Comparison of ENCODE assay signal across 7 mouse cellular contexts in genomic region chr6:38298761-38299401, GRCm38 (mm10). TPM values are rescaled to one million over a fixed set of nuclear protein-coding genes. Genes with fewer than 3 reads are reported as not detected.
DNase-seq lines count a peak whose midpoint lies in the region; ATAC-seq lines count a peak whose summit lies in the region.

Gene Zc3hav1l (minus strand): TSS chr6:38299259.

- peaks cover 22% of the 10 kb centered on the region for H3K36me3 ChIP-seq in intestine, embryonic 15.5 days
- H3K36me3 ChIP-seq in midbrain, embryonic 11.5 days (ENCODE audit: control insufficient read depth, insufficient read depth, low read length), result peaks cover 9% of the 10 kb centered on the region; the same call in 1 of the 2 replicates

- peak within 1 kb of the TSS; percentile 98 for H3K27ac ChIP-seq in intestine, embryonic 15.5 days
- peak within 1 kb of the TSS; percentile 89 for H3K27ac ChIP-seq in midbrain, embryonic 11.5 days (ENCODE audit: low read depth, low read length)

- peak within 1 kb of the TSS; percentile 77 for H3K4me2 ChIP-seq in intestine, embryonic 15.5 days (replicated peaks)
- H3K4me2 ChIP-seq in midbrain, embryonic 11.5 days, result peak within 1 kb of the TSS; percentile 68

- under 1% methylated on average over 70 of the region's 70 CpGs for WGBS in intestine, embryonic 15.5 days
- WGBS in midbrain, embryonic 11.5 days, result under 1% methylated on average over 63 of the region's 70 CpGs

- H3K4me1 ChIP-seq in intestine, embryonic 15.5 days (replicated peaks), result peaks cover 7% of the 10 kb centered on the region
- H3K4me1 ChIP-seq in midbrain, embryonic 11.5 days (ENCODE audit: control insufficient read depth, insufficient read depth, low read length), result 0 out of 2 replicates have a peak, but pooled peaks cover 3% of the 10 kb centered on the region

- H3K4me3 ChIP-seq in intestine, embryonic 15.5 days (replicated peaks), result peak within 1 kb of the TSS; percentile 90
- H3K4me3 ChIP-seq in midbrain, embryonic 11.5 days (ENCODE audit: low read depth, low read length), result peak within 1 kb of the TSS; percentile 70

- ATAC-seq in intestine, embryonic 15.5 days, result peak; percentile 98
- ATAC-seq in midbrain, embryonic 11.5 days (ENCODE audit: low FRiP score), result peak; percentile 96

- H3K27me3 ChIP-seq in intestine, embryonic 15.5 days (replicated peaks), result no peaks in the 10 kb centered on the region
- H3K27me3 ChIP-seq in midbrain, embryonic 11.5 days (ENCODE audit: control insufficient read depth, insufficient read depth, low read length), result peaks cover 14% of the 10 kb centered on the region

- peak within 1 kb of the TSS; percentile 97 for H3K9ac ChIP-seq in intestine, embryonic 15.5 days
- H3K9ac ChIP-seq in midbrain, embryonic 11.5 days (ENCODE audit: low read length), result peak within 1 kb of the TSS; percentile 96

- DNase-seq in adrenal gland, adult (ENCODE audit: inconsistent age in 2 of 2, low spot score in 1 of 2), result peak; percentile 79 to 90
- peak; percentile 87 for DNase-seq in embryo, embryonic 10 days (ENCODE audit: low spot score)
- DNase-seq in gastrocnemius, postnatal 36 days, result peak; percentile 42 to 49
- DNase-seq in left cerebral cortex, postnatal 4 days, result peak; percentile 72
- DNase-seq in midbrain, embryonic 11.5 days (ENCODE audit: low spot score, missing footprints), result peak; percentile 98
- peak; percentile 22 for DNase-seq in spleen, adult 12 weeks (ENCODE audit: low spot score)

- no peaks in the 10 kb centered on the region for H3K9me3 ChIP-seq in intestine, embryonic 15.5 days
- H3K9me3 ChIP-seq in midbrain, embryonic 11.5 days (ENCODE audit: control insufficient read depth, low read length), result no peaks in the 10 kb centered on the region

- intact Hi-C loops in gastrocnemius, postnatal 36 days (cut with DNase I), result no loop called here
- intact Hi-C loops in left cerebral cortex, postnatal 4 days (cut with DNase I), result no loop called here

RNA-seq across cellular contexts. Expression of gene Zc3hav1l, which starts in this region (rescaled TPM):
- total RNA-seq in gastrocnemius, postnatal 36 days (2021), result under 1 TPM; 0.49 to 0.59 TPM
- polyA plus RNA-seq in intestine, embryonic 15.5 days (2015; fragmentation: Nextera tagmentation; extraction: Ambion mirVana), result 8.3 and 9.0 TPM in 2 replicates
- total RNA-seq in left cerebral cortex, postnatal 4 days (2021), result 1 to 10 TPM; 8.0 to 9.4 TPM
- polyA plus RNA-seq in midbrain, embryonic 11.5 days (2014; fragmentation: Nextera tagmentation; extraction: Ambion mirVana), result 12.1 and 13.1 TPM in 2 replicates

Comparison
In these comparisons a context has a peak if more than half of its experiments do, and no peak if none do; other contexts are left out.
1. Peak in every context shown above with its lines: DNase-seq, ATAC-seq, H3K4me3 ChIP-seq and H3K27ac ChIP-seq.
2. RNA of gene Zc3hav1l (total RNA-seq): 8.0 to 9.4 TPM in left cerebral cortex, postnatal 4 days; 0.49 to 0.59 TPM in gastrocnemius, postnatal 36 days; every median in the first group is over 4 times any median in the second.
3. Peak in DNase-seq in gastrocnemius, postnatal 36 days; RNA of the gene not detected or under 1 TPM.
4. DNase-seq: peak in every context shown above with its lines; median percentile 98 in midbrain, embryonic 11.5 days; 87 in embryo, embryonic 10 days; 84 in adrenal gland, adult; 72 in left cerebral cortex, postnatal 4 days; 46 in gastrocnemius, postnatal 36 days; 22 in spleen, adult 12 weeks.